Mouse (Mus musculus) ES-E14 (cell line): ENCODE results near the gene Cadm1.

Experiments used
- HCFC1 ChIP-seq: IDR thresholded peaks from 2 replicates; pipeline ENCODE4 v1.6.1; 2012; ENCODE audit warnings: low read length, inconsistent platforms, borderline replicate concordance; ENCODE audit not compliant: insufficient read depth
- MAFK ChIP-seq: IDR thresholded peaks from 2 replicates; pipeline ENCODE4 v1.6.1; 2014; ENCODE audit warnings: mild to moderate bottlenecking, low read depth, low read length, inconsistent platforms; ENCODE audit not compliant: insufficient read depth
- ZC3H11A ChIP-seq: IDR thresholded peaks from 2 replicates; pipeline ENCODE4 v1.6.1; 2012; ENCODE audit warnings: low read depth, mild to moderate bottlenecking, inconsistent platforms, low read length, borderline replicate concordance
- ZNF384 ChIP-seq: IDR thresholded peaks from 2 replicates; pipeline ENCODE4 v1.6.1; 2012; ENCODE audit warnings: low read depth, low read length, inconsistent platforms

DNA sequence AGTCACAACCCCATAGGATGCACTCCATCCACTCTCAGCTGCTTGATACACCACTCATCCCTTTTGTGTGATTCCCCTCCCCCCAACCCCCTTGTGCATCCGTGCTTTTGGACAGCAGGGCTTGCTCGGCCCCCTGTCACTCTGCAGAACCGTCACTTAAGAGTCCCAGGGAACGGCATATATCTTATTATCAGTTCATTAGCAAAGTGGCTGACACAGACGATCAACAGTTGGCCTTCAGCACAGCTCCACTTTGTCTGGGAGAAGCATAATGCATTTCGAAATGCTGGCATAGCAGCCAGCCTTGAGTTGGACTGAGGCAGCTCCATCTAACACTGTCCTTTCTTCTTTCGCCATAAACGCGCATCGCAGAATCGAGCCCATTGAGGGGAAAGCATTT is 248.5 kb downstream of the Cadm1 start:
- TF ChIP-seq ZNF384 (no peak), HCFC1 (no peak), ZC3H11A (no peak), MAFK (no peak)
